Mouse (Mus musculus) intestine, embryonic 15.5 days (tissue): ENCODE results near the gene Olfr1406. TPM values are rescaled to one million over a fixed set of nuclear protein-coding genes. Genes with fewer than 3 reads are reported as not detected.
"Not testable (repeated sequence)": the region's sequence is repeated elsewhere in the genome, so short reads cannot be mapped to it uniquely, and the experiment has no call there.

Source experiments
- ATAC-seq: fragments of 200-750 bp; cut with Nextera tagmentation; 2 replicates; pipeline ENCODE4 v1.8.0; 2017; ENCODE audit warnings: moderate TSS enrichment, moderate library complexity
- H3K27ac ChIP-seq: fragments of 300-500 bp; sonication (generic); 2 replicates; pipeline ENCODE4 v1.5.1; 2015; ENCODE audit warnings: mild to moderate bottlenecking, inconsistent platforms
- H3K27me3 ChIP-seq: fragments of 300-500 bp; sonication (generic); replicated peaks from 2 replicates; pipeline ENCODE4 v1.6.1; 2015; ENCODE audit warnings: inconsistent platforms
- H3K36me3 ChIP-seq: fragments of 300-500 bp; sonication (generic); 2 replicates; pipeline ENCODE4 v1.6.1; 2015; ENCODE audit warnings: inconsistent platforms
- H3K4me1 ChIP-seq: fragments of 300-500 bp; sonication (generic); replicated peaks from 2 replicates; pipeline ENCODE4 v1.6.1; 2015; ENCODE audit warnings: inconsistent platforms
- H3K4me2 ChIP-seq: fragments of 300-500 bp; sonication (generic); replicated peaks from 2 replicates; pipeline ENCODE4 v1.6.1; 2015; ENCODE audit warnings: mild to moderate bottlenecking, inconsistent platforms
- H3K4me3 ChIP-seq: fragments of 300-500 bp; sonication (generic); replicated peaks from 2 replicates; pipeline ENCODE4 v1.5.1; 2015; ENCODE audit warnings: inconsistent platforms
- H3K9ac ChIP-seq: fragments of 300-500 bp; sonication (generic); 2 replicates; pipeline ENCODE4 v1.6.1; 2015; ENCODE audit warnings: inconsistent platforms
- H3K9me3 ChIP-seq: fragments of 300-500 bp; sonication (generic); 2 replicates; pipeline ENCODE4 v1.6.1; 2016; ENCODE audit warnings: inconsistent platforms
- WGBS: fragments of 180-500 bp; shearing (Covaris S2); methylation state at CpG from one replicate; pipeline ENCODE4 v1.1.7; 2015; 5-methylcytosine and 5-hydroxymethylcytosine counted together
- polyA plus RNA-seq: library from polyadenylated mRNA; unstranded; fragments of >200 nt; fragmentation: Nextera tagmentation; extraction: Ambion mirVana; gene quantifications from 2 replicates; pipeline ENCODE4 v1.2.1, GENCODE M21; 2015

Olfr1406 gene
- not detected in 2 replicates for polyA plus RNA-seq

- H3K36me3 ChIP-seq, result no peaks in the 10 kb centered on the region
- no peaks in the 10 kb centered on the region for H3K9me3 ChIP-seq
- no peak for ATAC-seq
These were observed at the start of gene Olfr1406 for GRCm38 (mm10) chr1:173190540-173190939. TSS of gene Olfr1406 (minus strand) at chr1:173190640.

GRCm38 (mm10) chr1:173237004-173237403 is 46.6 kb upstream of the Olfr1406 start:
- not testable (repeated sequence) for H3K4me3 ChIP-seq, H3K27me3 ChIP-seq, H3K27ac ChIP-seq, H3K4me1 ChIP-seq, H3K4me2 ChIP-seq, H3K9ac ChIP-seq, ATAC-seq, H3K9me3 ChIP-seq, H3K36me3 ChIP-seq
- WGBS, result 82% methylated on average over 1 of the region's 1 CpGs

More at GRCm38 (mm10) chr1:173190540-173190939, at the start of gene Olfr1406:
- Histone ChIP-seq H3K4me2 (no peak within 1 kb of the TSS), H3K9ac (no peak within 1 kb of the TSS), H3K27me3 (no peaks in the 10 kb centered on the region), H3K4me3 (no peak within 1 kb of the TSS), H3K27ac (no peak within 1 kb of the TSS), H3K4me1 (no peaks in the 10 kb centered on the region)
- 65% methylated on average over 3 of the region's 3 CpGs for WGBS

- Histone ChIP-seq H3K4me1 (no peaks in the 10 kb centered on the region), H3K36me3 (no peaks in the 10 kb centered on the region), H3K27me3 (no peaks in the 10 kb centered on the region), H3K4me2 (no peak within 1 kb of the TSS), H3K27ac (no peak within 1 kb of the TSS), H3K4me3 (no peak within 1 kb of the TSS), H3K9me3 (no peaks in the 10 kb centered on the region), H3K9ac (no peak within 1 kb of the TSS)
- no peak for ATAC-seq
- WGBS, result 73% methylated on average over 2 of the region's 2 CpGs
These were observed 36.6 kb upstream of the Olfr1406 start, which contains the start of gene Fcer1a for GRCm38 (mm10) chr1:173227081-173227480. TSS of gene Fcer1a (minus strand) at chr1:173227214.

- Histone ChIP-seq H3K9me3 (no peaks in the 10 kb centered on the region), H3K4me3 (no peak overlapping the region), H3K4me1 (no peaks in the 10 kb centered on the region), H3K27ac (no peak overlapping the region), H3K9ac (no peak overlapping the region), H3K36me3 (no peaks in the 10 kb centered on the region), H3K27me3 (no peaks in the 10 kb centered on the region), H3K4me2 (no peak overlapping the region)
- 84% methylated on average over 3 of the region's 3 CpGs for WGBS
- no peak for ATAC-seq
These were observed 26.0 kb upstream of the Olfr1406 start for GRCm38 (mm10) chr1:173216481-173216880.

GRCm38 (mm10) chr1:173212092-173212491 is 21.7 kb upstream of the Olfr1406 start, which contains the start of gene Olfr1404:
TSS of gene Olfr1404 (plus strand) at chr1:173212392.
- Histone ChIP-seq H3K27ac (no peak within 1 kb of the TSS), H3K9ac (no peak within 1 kb of the TSS), H3K4me3 (no peak within 1 kb of the TSS), H3K4me2 (no peak within 1 kb of the TSS), H3K36me3 (no peaks in the 10 kb centered on the region), H3K27me3 (no peaks in the 10 kb centered on the region), H3K9me3 (no peaks in the 10 kb centered on the region), H3K4me1 (no peaks in the 10 kb centered on the region)
- WGBS, result 74% methylated on average over 5 of the region's 5 CpGs
- ATAC-seq, result no peak

- Histone ChIP-seq H3K4me1 (no peaks in the 10 kb centered on the region), H3K27me3 (no peaks in the 10 kb centered on the region), H3K36me3 (no peaks in the 10 kb centered on the region), H3K27ac (no peak within 1 kb of the TSS), H3K9ac (no peak within 1 kb of the TSS), H3K4me2 (no peak within 1 kb of the TSS), H3K4me3 (no peak within 1 kb of the TSS), H3K9me3 (no peaks in the 10 kb centered on the region)
- no peak for ATAC-seq
- WGBS, result 75% methylated on average over 5 of the region's 5 CpGs
These were observed 7.1 kb upstream of the Olfr1406 start, which contains the start of gene Olfr218 for GRCm38 (mm10) chr1:173197508-173197907. TSS of gene Olfr218 (plus strand) at chr1:173197808.

- 77% methylated on average over 2 of the region's 2 CpGs for WGBS
These were observed 5.9 kb upstream of the Olfr1406 start for GRCm38 (mm10) chr1:173196359-173196758.

GRCm38 (mm10) chr1:173192059-173192458 is 1.6 kb upstream of the Olfr1406 start:
- no peak for ATAC-seq
- WGBS, result 69% methylated on average over 3 of the region's 3 CpGs
- H3K4me3 ChIP-seq, result no peak overlapping the region
- no peak overlapping the region for H3K27ac ChIP-seq
- H3K27me3 ChIP-seq, result no peaks in the 10 kb centered on the region
- no peaks in the 10 kb centered on the region for H3K9me3 ChIP-seq
- no peak overlapping the region for H3K9ac ChIP-seq
- H3K4me1 ChIP-seq, result no peaks in the 10 kb centered on the region
- no peak overlapping the region for H3K4me2 ChIP-seq
- H3K36me3 ChIP-seq, result no peaks in the 10 kb centered on the region

More at GRCm38 (mm10) chr1:173196359-173196758, 5.9 kb upstream of the Olfr1406 start:
- Histone ChIP-seq H3K27ac (no peak overlapping the region), H3K4me3 (no peak overlapping the region), H3K27me3 (no peaks in the 10 kb centered on the region), H3K4me2 (no peak overlapping the region), H3K4me1 (no peaks in the 10 kb centered on the region), H3K9ac (no peak overlapping the region), H3K36me3 (no peaks in the 10 kb centered on the region), H3K9me3 (no peaks in the 10 kb centered on the region)
- ATAC-seq, result no peak

GRCm38 (mm10) chr1:173174154-173174842 is 16.1 kb downstream of the Olfr1406 start:
- Histone ChIP-seq H3K4me3 (no peak overlapping the region), H3K4me2 (no peak overlapping the region), H3K36me3 (no peaks in the 10 kb centered on the region), H3K27me3 (no peaks in the 10 kb centered on the region), H3K9me3 (no peaks in the 10 kb centered on the region), H3K27ac (no peak overlapping the region), H3K9ac (no peak overlapping the region), H3K4me1 (no peaks in the 10 kb centered on the region)
- ATAC-seq, result peak; percentile 85

GRCm38 (mm10) chr1:173137274-173137673 is 53.2 kb downstream of the Olfr1406 start, which contains the start of gene Olfr1408:
TSS of gene Olfr1408 (minus strand) at chr1:173137374.
- Histone ChIP-seq H3K36me3 (no peaks in the 10 kb centered on the region), H3K4me1 (no peaks in the 10 kb centered on the region), H3K27me3 (no peaks in the 10 kb centered on the region), H3K4me2 (no peak within 1 kb of the TSS), H3K4me3 (no peak within 1 kb of the TSS), H3K9ac (no peak within 1 kb of the TSS), H3K9me3 (no peaks in the 10 kb centered on the region), H3K27ac (no peak within 1 kb of the TSS)
- no peak for ATAC-seq
- WGBS, result 70% methylated on average over 2 of the region's 2 CpGs

Other genes starting within 250 kb of the Olfr1406 start
- gene Olfr16, start 240.2 kb downstream of the Olfr1406 start, polyA plus RNA-seq, result not detected in 2 replicates
- gene Olfr1408, start 53.3 kb downstream of the Olfr1406 start, polyA plus RNA-seq, result not detected in 2 replicates
- not detected in 2 replicates for gene Olfr218, start 7.2 kb upstream of the Olfr1406 start, polyA plus RNA-seq
- not detected in 2 replicates for gene Olfr1404, start 21.8 kb upstream of the Olfr1406 start, polyA plus RNA-seq
- gene Fcer1a, start 36.6 kb upstream of the Olfr1406 start, polyA plus RNA-seq, result 0.23 TPM in 1 of 2 replicates, not detected in the other
- gene Olfr418, start 75.4 kb upstream of the Olfr1406 start, polyA plus RNA-seq, result not detected in 2 replicates
- not detected in 2 replicates for gene Mptx2, start 87.1 kb upstream of the Olfr1406 start, polyA plus RNA-seq
- gene Ackr1, start 143.1 kb upstream of the Olfr1406 start, polyA plus RNA-seq, result 2.1 and 2.6 TPM in 2 replicates
- gene Aim2, start 160.2 kb upstream of the Olfr1406 start, polyA plus RNA-seq, result 3.7 and 4.4 TPM in 2 replicates
- gene Cadm3, start 177.1 kb upstream of the Olfr1406 start, polyA plus RNA-seq, result 2.2 and 2.4 TPM in 2 replicates